In genomic region chr17:44459029-44459428, GRCm38 (mm10) we compare ENCODE assay signal across 16 mouse cellular contexts.
DNase-seq lines count a peak whose midpoint lies in the region; ATAC-seq and TF ChIP-seq lines count a peak whose summit lies in the region.
"Had no signal": no experiment of that assay in that cellular context is flagged by ENCODE, and none has a peak within 500 bp of the region (broad histone marks: within the 10 kb centered on the region; RNA-seq: fewer than 3 reads in every experiment).

No protein-coding gene starts in this region.

- ATAC-seq in megakaryocyte, adult 5-6 weeks (ENCODE audit: poor library complexity, severe bottlenecking) = peak; percentile 52

- no peak overlapping the region for H3K27ac ChIP-seq in kidney, adult 2 months (ENCODE audit: insufficient read depth, low read depth, low read length)
- peak overlapping the region; percentile 13; the same call in 1 of the 2 replicates for H3K27ac ChIP-seq in bone marrow macrophage, adult 2 months (ENCODE audit: insufficient read depth, low read depth, low read length)
- H3K27ac ChIP-seq: forebrain, embryonic 10.5 days; heart, embryonic 13.5 days; neural tube, embryonic 15.5 days had no signal

- H3K27me3 ChIP-seq in kidney, adult 2 months (replicated peaks; ENCODE audit: control insufficient read depth, insufficient read depth, low read length) = no peaks in the 10 kb centered on the region

- no peak for TF ChIP-seq CTCF in kidney, adult 2 months (conservative IDR thresholded peaks at IDR 0.05; ENCODE audit: insufficient read depth, insufficient read length, low read depth, low read length)
- no peak for TF ChIP-seq CTCF in bone marrow macrophage, adult 2 months (IDR thresholded peaks at IDR 0.05; ENCODE audit: low read depth, low read length)

- TF ChIP-seq POLR2A in kidney, adult 2 months (IDR thresholded peaks at IDR 0.05; ENCODE audit: low read depth, low read length) = no peak
- TF ChIP-seq POLR2A in bone marrow macrophage, adult 2 months (IDR thresholded peaks at IDR 0.05; ENCODE audit: borderline replicate concordance, low read depth, low read length) = no peak

- H3K36me3 ChIP-seq in kidney, adult 2 months (ENCODE audit: control insufficient read depth, insufficient read depth, low read length) = no peaks in the 10 kb centered on the region
- H3K36me3 ChIP-seq: forebrain, embryonic 10.5 days; heart, embryonic 13.5 days; neural tube, embryonic 15.5 days had no signal

- 86% methylated on average over 4 of the region's 4 CpGs for WGBS in kidney, adult 2 months

- peak; percentile 2 for DNase-seq in kidney, adult 2 months
- DNase-seq in kidney, adult 9 months = no peak
- peak; percentile 45 for DNase-seq in CD4-positive helper T cell, adult 2 months (ENCODE audit: low read depth, low spot score)
- DNase-seq in neural tube, embryonic 10.5 days (ENCODE audit: extremely low spot score, low spot score) = no peak
- no peak for DNase-seq in layer of hippocampus, adult 8-10 months (ENCODE audit: low spot score in 2 of 2)
- DNase-seq in heart, adult 18-20 months = no peak
- DNase-seq: cerebellum, adult 9-10 months; gastrocnemius, postnatal 10 days; heart, postnatal 36 days; lung, embryonic 14.5 days; thymus, adult 2 months had no signal

- no peak overlapping the region for H3K4me3 ChIP-seq in kidney, adult 2 months (ENCODE audit: insufficient read depth, low read depth, low read length)
- H3K4me3 ChIP-seq in bone marrow macrophage, adult 2 months (ENCODE audit: insufficient read depth, low read length) = peak overlapping the region; percentile 38
- H3K4me3 ChIP-seq: forebrain, embryonic 10.5 days; heart, embryonic 13.5 days; neural tube, embryonic 15.5 days had no signal

- no peaks in the 10 kb centered on the region for H3K4me1 ChIP-seq in kidney, adult 2 months (ENCODE audit: control insufficient read depth, insufficient read depth, low read length)
- peaks cover 12% of the 10 kb centered on the region for H3K4me1 ChIP-seq in bone marrow macrophage, adult 2 months (ENCODE audit: control insufficient read depth, insufficient read depth, low read length)
- H3K4me1 ChIP-seq: heart, embryonic 13.5 days had no signal

Comparison
In these comparisons a context has a peak if more than half of its experiments do, and no peak if none do; other contexts are left out.
1. DNase-seq: peak in kidney, adult 2 months (single experiment) and CD4-positive helper T cell, adult 2 months (single experiment); none in kidney, adult 9 months (single experiment), neural tube, embryonic 10.5 days (single experiment), layer of hippocampus, adult 8-10 months (0 of 2) and heart, adult 18-20 months (0 of 2).